Mouse (Mus musculus) midbrain, embryonic 12.5 days (tissue): ENCODE data around the gene Tmem169. TPM values are rescaled to one million over a fixed set of nuclear protein-coding genes. Genes with fewer than 3 reads are reported as not detected.

ENCODE experiments used
- ATAC-seq: fragments of 200-750 bp; cut with Nextera tagmentation; 2 replicates; pipeline ENCODE4 v1.8.0; 2017; ENCODE audit warnings: low read depth, moderate TSS enrichment, moderate library complexity; ENCODE audit not compliant: low FRiP score
- H3K27ac ChIP-seq: fragments of 300-500 bp; sonication (generic); replicated peaks from 2 replicates; pipeline ENCODE4 v1.5.1; 2016; ENCODE audit warnings: mild to moderate bottlenecking
- H3K27me3 ChIP-seq: fragments of 300-500 bp; sonication (generic); 2 replicates; pipeline ENCODE4 v1.6.1; 2016; ENCODE audit warnings: mild to moderate bottlenecking
- H3K36me3 ChIP-seq: fragments of 300-500 bp; sonication (generic); 2 replicates; pipeline ENCODE4 v1.6.1; 2016
- H3K4me1 ChIP-seq: fragments of 300-500 bp; sonication (generic); 2 replicates; pipeline ENCODE4 v1.6.1; 2016
- H3K4me2 ChIP-seq: fragments of 300-500 bp; sonication (generic); replicated peaks from 2 replicates; pipeline ENCODE4 v1.6.1; 2016; ENCODE audit warnings: mild to moderate bottlenecking, moderate library complexity
- H3K4me3 ChIP-seq: fragments of 300-500 bp; sonication (generic); 2 replicates; pipeline ENCODE4 v1.5.1; 2016; ENCODE audit warnings: mild to moderate bottlenecking
- H3K9ac ChIP-seq: fragments of 300-500 bp; sonication (generic); replicated peaks from 2 replicates; pipeline ENCODE4 v1.6.1; 2016; ENCODE audit warnings: mild to moderate bottlenecking, moderate library complexity
- H3K9me3 ChIP-seq: fragments of 300-500 bp; sonication (generic); 2 replicates; pipeline ENCODE4 v1.6.1; 2016; ENCODE audit warnings: mild to moderate bottlenecking
- WGBS: fragments of 180-500 bp; shearing (Covaris S2); methylation state at CpG from one replicate; pipeline ENCODE4 v1.1.7; 2016; 5-methylcytosine and 5-hydroxymethylcytosine counted together
- polyA plus RNA-seq: library from polyadenylated mRNA; unstranded; fragments of >200 nt; fragmentation: Nextera tagmentation; extraction: Ambion mirVana; gene quantifications from 2 replicates; pipeline ENCODE4 v1.2.1, GENCODE M21; 2016

Tmem169 gene
- polyA plus RNA-seq, 1 experiment from 2014 or later = 23.2 TPM

GRCm38 (mm10) chr1:72288527-72289150 is 4.5 kb downstream of the Tmem169 start:
- H3K9me3 ChIP-seq = no peaks in the 10 kb centered on the region
- WGBS = 85% methylated on average over 4 of the region's 4 CpGs
- H3K36me3 ChIP-seq = no peaks in the 10 kb centered on the region
- peaks cover 32% of the 10 kb centered on the region for H3K4me1 ChIP-seq
- no peak overlapping the region for H3K4me3 ChIP-seq
- no peak overlapping the region for H3K9ac ChIP-seq
- ATAC-seq = no peak
- no peaks in the 10 kb centered on the region for H3K27me3 ChIP-seq
- no peak overlapping the region for H3K4me2 ChIP-seq
- H3K27ac ChIP-seq = no peak overlapping the region

GRCm38 (mm10) chr1:72290896-72291295 is 6.7 kb downstream of the Tmem169 start:
- Histone ChIP-seq H3K27ac (no peak overlapping the region), H3K4me1 (peaks cover 19% of the 10 kb centered on the region), H3K9ac (no peak overlapping the region), H3K4me2 (no peak overlapping the region), H3K36me3 (no peaks in the 10 kb centered on the region), H3K4me3 (no peak overlapping the region), H3K27me3 (no peaks in the 10 kb centered on the region), H3K9me3 (no peaks in the 10 kb centered on the region)
- 92% methylated on average over 4 of the region's 4 CpGs for WGBS
- no peak for ATAC-seq

DNA sequence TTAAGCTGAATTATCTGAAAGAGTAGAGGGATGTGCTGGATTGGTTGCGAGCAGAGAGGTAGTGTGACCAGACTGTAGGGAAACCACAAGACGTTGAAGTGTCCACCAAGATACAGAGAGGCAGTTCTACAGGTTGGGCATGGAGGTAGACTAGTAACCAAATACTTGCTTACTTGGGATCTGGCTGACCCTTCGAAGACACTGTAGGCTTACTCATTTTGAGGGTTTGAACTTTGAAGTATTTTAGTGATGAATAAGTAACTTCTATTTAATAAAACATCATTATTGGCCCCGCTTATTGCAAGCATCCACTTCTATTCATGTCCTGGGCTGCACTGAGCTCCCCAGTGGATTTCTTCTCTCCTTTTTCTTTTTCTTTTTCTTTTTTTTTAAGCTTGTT is 7.3 kb downstream of the Tmem169 start:
- Histone ChIP-seq H3K9ac (no peak overlapping the region), H3K4me3 (no peak overlapping the region), H3K4me2 (no peak overlapping the region), H3K27ac (no peak overlapping the region), H3K36me3 (no peaks in the 10 kb centered on the region), H3K27me3 (no peaks in the 10 kb centered on the region), H3K4me1 (peaks cover 14% of the 10 kb centered on the region), H3K9me3 (no peaks in the 10 kb centered on the region)
- ATAC-seq = no peak
- WGBS = 92% methylated on average over 4 of the region's 4 CpGs

GRCm38 (mm10) chr1:72291925-72292324 is 7.8 kb downstream of the Tmem169 start:
- Histone ChIP-seq H3K27ac (no peak overlapping the region), H3K4me1 (peaks cover 9% of the 10 kb centered on the region), H3K27me3 (no peaks in the 10 kb centered on the region), H3K4me2 (no peak overlapping the region), H3K9me3 (no peaks in the 10 kb centered on the region), H3K36me3 (no peaks in the 10 kb centered on the region), H3K9ac (no peak overlapping the region), H3K4me3 (no peak overlapping the region)
- WGBS = 88% methylated on average over 2 of the region's 2 CpGs
- no peak for ATAC-seq

GRCm38 (mm10) chr1:72293869-72294663 is 9.9 kb downstream of the Tmem169 start:
- H3K9me3 ChIP-seq = no peaks in the 10 kb centered on the region
- H3K36me3 ChIP-seq = 0 out of 2 replicates have a peak, but pooled peaks cover 6% of the 10 kb centered on the region
- no peak for ATAC-seq
- no peak overlapping the region for H3K4me2 ChIP-seq
- H3K4me1 ChIP-seq = no peaks in the 10 kb centered on the region
- H3K27me3 ChIP-seq = no peaks in the 10 kb centered on the region
- H3K27ac ChIP-seq = no peak overlapping the region
- 80% methylated on average over 4 of the region's 4 CpGs for WGBS
- H3K4me3 ChIP-seq = no peak overlapping the region
- H3K9ac ChIP-seq = no peak overlapping the region

DNA sequence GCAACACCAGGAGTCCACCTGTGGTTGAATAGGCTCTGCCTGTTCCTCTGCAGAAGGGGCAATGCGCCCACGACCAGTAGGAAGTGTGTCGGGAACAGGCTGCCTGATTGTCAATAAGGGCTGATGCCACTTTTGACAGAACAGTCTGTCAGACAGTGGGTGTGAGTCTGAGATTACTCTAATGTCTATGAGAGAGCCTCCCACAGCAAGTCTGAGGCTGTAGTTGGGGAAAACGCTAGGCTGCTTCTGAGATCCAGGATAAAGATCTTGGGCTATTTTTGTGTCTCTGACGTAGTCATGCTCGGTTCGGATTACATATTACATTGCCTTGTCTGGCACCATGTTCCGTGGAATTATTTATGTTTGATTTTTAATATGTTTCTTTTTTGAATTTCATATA is 11.6 kb downstream of the Tmem169 start:
- ATAC-seq = no peak
- no peaks in the 10 kb centered on the region for H3K27me3 ChIP-seq
- no peak overlapping the region for H3K4me3 ChIP-seq
- H3K36me3 ChIP-seq = peaks cover 23% of the 10 kb centered on the region
- H3K4me2 ChIP-seq = no peak overlapping the region
- H3K27ac ChIP-seq = no peak overlapping the region
- H3K4me1 ChIP-seq = no peaks in the 10 kb centered on the region
- 86% methylated on average over 8 of the region's 8 CpGs for WGBS
- H3K9ac ChIP-seq = no peak overlapping the region
- no peaks in the 10 kb centered on the region for H3K9me3 ChIP-seq

- Histone ChIP-seq H3K36me3 (peaks cover 26% of the 10 kb centered on the region), H3K4me1 (peaks cover 4% of the 10 kb centered on the region; the same call in 1 of the 2 replicates), H3K4me2 (no peak overlapping the region), H3K27me3 (no peaks in the 10 kb centered on the region), H3K4me3 (no peak overlapping the region), H3K9ac (no peak overlapping the region), H3K9me3 (no peaks in the 10 kb centered on the region), H3K27ac (no peak overlapping the region)
- ATAC-seq = no peak
- WGBS = 92% methylated on average over 1 of the region's 1 CpGs
These were observed 17.7 kb downstream of the Tmem169 start for GRCm38 (mm10) chr1:72301845-72302244.

DNA sequence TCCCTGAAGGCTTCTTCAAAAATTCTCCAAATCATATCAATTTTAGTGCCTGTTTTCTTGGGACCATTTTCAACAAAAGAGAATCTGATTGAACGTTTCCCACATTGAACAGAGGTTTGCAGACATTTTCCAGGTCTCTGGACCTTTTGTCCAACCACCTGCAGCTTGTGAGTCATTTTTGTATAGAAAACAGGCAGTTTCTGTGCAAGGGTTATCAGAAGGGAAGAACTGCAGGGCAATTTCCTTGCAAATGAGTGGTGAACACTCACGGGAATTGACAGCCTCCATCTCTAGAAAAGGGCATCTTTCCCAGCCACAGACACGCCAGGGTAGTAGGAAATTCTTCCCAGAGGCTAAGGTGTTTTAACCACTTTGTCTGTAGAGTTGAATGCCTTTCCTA is 22.1 kb downstream of the Tmem169 start:
- Histone ChIP-seq H3K36me3 (no peaks in the 10 kb centered on the region), H3K9me3 (no peaks in the 10 kb centered on the region), H3K4me1 (peaks cover 14% of the 10 kb centered on the region), H3K9ac (no peak overlapping the region), H3K4me2 (peak overlapping the region; percentile 57; the same call in 1 of the 2 replicates), H3K4me3 (no peak overlapping the region), H3K27ac (0 out of 2 replicates have a peak overlapping the region, but pooled peaks have one; percentile 20), H3K27me3 (no peaks in the 10 kb centered on the region)
- WGBS = 60% methylated on average over 3 of the region's 3 CpGs
- ATAC-seq = no peak

DNA sequence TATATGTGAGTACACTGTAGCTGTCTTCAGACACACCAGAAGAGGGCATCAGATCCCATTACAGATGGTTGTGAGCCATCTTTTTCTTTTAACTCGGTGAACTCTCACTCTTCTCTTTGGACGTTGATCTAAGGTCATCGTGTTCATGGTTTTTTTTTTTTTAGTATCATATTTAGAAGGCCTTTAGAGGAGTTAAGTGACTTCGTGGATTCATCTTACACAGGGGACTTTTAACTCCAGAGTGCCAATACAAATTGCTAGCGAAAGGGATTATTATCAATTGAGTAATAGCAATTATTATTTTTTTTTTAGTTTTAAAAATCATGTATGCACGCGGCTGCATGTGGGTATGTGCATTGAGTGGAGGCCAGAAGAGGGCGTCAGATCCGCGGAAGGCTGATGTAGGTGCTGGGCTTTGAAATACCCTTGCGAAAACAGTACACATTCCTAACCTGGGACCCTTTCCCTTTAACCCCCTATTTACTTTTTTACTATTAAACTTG is 22.6 kb downstream of the Tmem169 start:
- Histone ChIP-seq H3K4me2 (peak overlapping the region; percentile 57), H3K27me3 (no peaks in the 10 kb centered on the region), H3K4me1 (peaks cover 14% of the 10 kb centered on the region), H3K36me3 (no peaks in the 10 kb centered on the region; the same call in 1 of the 2 replicates), H3K9me3 (no peaks in the 10 kb centered on the region), H3K4me3 (peak overlapping the region; percentile 52), H3K9ac (peak overlapping the region; percentile 67; the same call in 1 of the 2 replicates), H3K27ac (peak overlapping the region; percentile 81)
- ATAC-seq = peak; percentile 86
- 3% methylated on average over 11 of the region's 11 CpGs for WGBS

DNA sequence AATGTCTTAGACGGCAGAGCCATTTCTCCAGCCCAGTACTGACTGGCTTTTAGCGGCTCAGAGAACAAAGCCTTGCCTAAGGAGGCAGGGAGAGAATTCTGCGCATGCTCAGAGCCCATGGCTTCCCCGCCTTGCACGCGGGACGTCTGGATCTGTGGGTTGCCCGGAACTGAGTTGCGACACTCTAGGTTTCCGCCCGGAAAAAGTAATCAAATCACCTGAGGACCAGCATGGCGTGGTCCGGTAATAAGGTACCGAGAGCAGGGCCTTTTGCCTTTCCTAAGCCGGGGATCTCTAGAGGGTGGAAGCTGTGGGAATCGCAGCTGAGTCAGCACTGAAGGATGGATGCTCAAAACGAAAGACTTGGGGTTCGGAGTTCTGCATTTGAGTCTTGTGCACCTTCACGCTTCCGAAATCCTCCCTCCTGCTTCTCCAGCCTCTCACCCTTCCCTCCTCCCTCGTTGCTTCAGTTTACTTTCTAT is 23.2 kb downstream of the Tmem169 start, which contains the start of gene Xrcc5:
Gene Xrcc5 (plus strand): TSS at position 105 of the 482 bp plus-strand sequence.
- Histone ChIP-seq H3K27ac (peak within 1 kb of the TSS; percentile 81), H3K4me1 (peaks cover 14% of the 10 kb centered on the region), H3K9me3 (no peaks in the 10 kb centered on the region), H3K27me3 (no peaks in the 10 kb centered on the region), H3K4me3 (peak within 1 kb of the TSS; percentile 52), H3K36me3 (peaks cover 6% of the 10 kb centered on the region; the same call in 1 of the 2 replicates), H3K9ac (peak within 1 kb of the TSS; percentile 67), H3K4me2 (peak within 1 kb of the TSS; percentile 57)
- peak; percentile 98 for ATAC-seq
- under 1% methylated on average over 21 of the region's 21 CpGs for WGBS

DNA sequence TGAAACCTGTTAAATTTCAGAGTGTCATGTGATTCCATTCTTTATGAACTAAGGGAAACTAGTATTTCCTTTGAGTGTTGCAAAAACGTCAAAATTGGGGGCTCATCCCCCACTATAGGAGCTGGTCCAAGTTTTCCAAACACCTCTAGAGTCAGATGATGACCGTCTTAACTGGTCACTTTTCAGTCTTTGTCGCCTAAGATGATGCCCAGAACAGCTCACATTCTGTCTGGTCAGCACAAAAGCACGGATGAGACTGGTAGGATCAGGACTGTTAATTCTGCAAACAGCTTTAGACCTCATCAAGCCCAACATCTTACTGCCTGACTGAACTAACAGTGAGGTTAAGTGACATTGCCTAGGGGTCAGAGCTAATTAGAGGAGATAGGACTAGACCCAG is 24.8 kb downstream of the Tmem169 start:
- no peak overlapping the region for H3K9ac ChIP-seq
- peaks cover 14% of the 10 kb centered on the region for H3K4me1 ChIP-seq
- 62% methylated on average over 4 of the region's 4 CpGs for WGBS
- no peak for ATAC-seq
- H3K27ac ChIP-seq = no peak overlapping the region
- H3K9me3 ChIP-seq = no peaks in the 10 kb centered on the region
- H3K4me2 ChIP-seq = no peak overlapping the region
- no peak overlapping the region for H3K4me3 ChIP-seq
- no peaks in the 10 kb centered on the region for H3K27me3 ChIP-seq
- peaks cover 9% of the 10 kb centered on the region; the same call in 1 of the 2 replicates for H3K36me3 ChIP-seq
